Mouse (Mus musculus) cerebellum, adult 2 months (tissue): Measurements from ENCODE around the gene Glrx5. TPM values are rescaled to one million over a fixed set of nuclear protein-coding genes. Genes with fewer than 3 reads are reported as not detected.

Source experiments
- DNase-seq, 2 experiments: peaks; one replicate each; pipeline ENCODE4 v3.0.0; 2021
- H3K27ac ChIP-seq: fragments of 200-500 bp; 2 replicates; pipeline ENCODE4 v1.5.1; 2012; ENCODE audit warnings: low read length, control low read depth, inconsistent platforms; ENCODE audit not compliant: insufficient read depth
- H3K27me3 ChIP-seq: fragments of 200-500 bp; 2 replicates; pipeline ENCODE4 v1.6.1; 2012; ENCODE audit warnings: inconsistent platforms, mild to moderate bottlenecking, low read length, moderate library complexity; ENCODE audit not compliant: control insufficient read depth, insufficient read depth
- H3K4me1 ChIP-seq: fragments of 200-500 bp; 2 replicates; pipeline ENCODE4 v1.6.1; 2011; ENCODE audit warnings: low read length; ENCODE audit not compliant: control insufficient read depth, insufficient read depth
- H3K4me3 ChIP-seq: fragments of 200-500 bp; replicated peaks from 2 replicates; pipeline ENCODE3; 2011; ENCODE audit warnings: mild to moderate bottlenecking, low read depth, low read length, control low read depth; ENCODE audit not compliant: insufficient read depth
- CTCF ChIP-seq: fragments of 200-500 bp; IDR thresholded peaks from 2 replicates; pipeline ENCODE4 v1.5.1; 2011; ENCODE audit warnings: low read depth, mild to moderate bottlenecking, control low read depth, low read length, moderate library complexity, borderline replicate concordance; ENCODE audit not compliant: insufficient read depth
- POLR2A ChIP-seq: fragments of 200-500 bp; IDR thresholded peaks from 2 replicates; pipeline ENCODE4 v1.6.1; 2011; ENCODE audit warnings: low read length, control low read depth, borderline replicate concordance; ENCODE audit not compliant: insufficient read depth
- WGBS: fragments of 180-500 bp; shearing (Covaris S2); methylation state at CpG from one replicate; pipeline ENCODE4 v1.1.7; 2018; 5-methylcytosine and 5-hydroxymethylcytosine counted together
- polyA plus RNA-seq: library from polyadenylated mRNA; depleted of rRNA; stranded (reverse); fragments of >200 nt; gene quantifications from 2 replicates; pipeline ENCODE4 v1.2.3, GENCODE M21; 2012

The Glrx5 gene
- polyA plus RNA-seq, 1 experiment, result 101 TPM

DNA sequence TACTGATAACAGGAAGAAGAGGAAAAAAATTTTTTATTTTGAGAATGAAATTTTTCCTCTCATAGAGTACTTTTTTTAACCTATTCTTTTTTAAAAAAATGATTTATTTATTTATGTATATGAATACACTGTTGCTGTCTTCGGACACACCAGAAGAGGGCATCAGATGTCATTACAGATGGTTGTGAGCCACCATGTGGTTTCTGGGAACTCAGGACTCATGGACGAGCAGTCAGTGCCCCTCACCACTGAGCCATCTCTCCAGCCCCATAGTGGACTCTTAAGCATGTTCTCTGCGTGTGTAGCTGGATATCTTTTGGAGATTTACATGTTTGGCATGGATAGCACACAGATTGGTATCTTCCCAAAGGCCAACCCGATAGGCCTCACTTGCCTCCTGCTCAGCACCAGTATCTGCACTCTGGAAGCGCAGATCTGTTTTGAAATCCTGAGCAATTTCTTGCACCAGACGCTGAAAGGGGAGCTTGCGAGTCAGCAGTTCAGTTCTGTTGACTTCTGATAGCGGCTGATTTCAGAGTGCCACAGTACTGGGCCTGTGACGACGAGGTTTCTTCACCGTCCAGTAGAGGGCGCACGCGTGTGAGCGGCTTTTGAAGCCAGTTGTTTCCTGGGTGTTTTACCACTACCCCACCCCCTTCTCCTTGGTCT is 5.0 kb upstream of the Glrx5 start:
- Histone ChIP-seq H3K27me3 (no peaks in the 10 kb centered on the region), H3K4me1 (no peaks in the 10 kb centered on the region), H3K27ac (no peak overlapping the region), H3K4me3 (no peak overlapping the region)
- 44% methylated on average over 15 of the region's 15 CpGs for WGBS
- DNase-seq, result peak; percentile 35 to 41
- peak; percentile 58 for TF ChIP-seq CTCF
- TF ChIP-seq POLR2A, result no peak

DNA sequence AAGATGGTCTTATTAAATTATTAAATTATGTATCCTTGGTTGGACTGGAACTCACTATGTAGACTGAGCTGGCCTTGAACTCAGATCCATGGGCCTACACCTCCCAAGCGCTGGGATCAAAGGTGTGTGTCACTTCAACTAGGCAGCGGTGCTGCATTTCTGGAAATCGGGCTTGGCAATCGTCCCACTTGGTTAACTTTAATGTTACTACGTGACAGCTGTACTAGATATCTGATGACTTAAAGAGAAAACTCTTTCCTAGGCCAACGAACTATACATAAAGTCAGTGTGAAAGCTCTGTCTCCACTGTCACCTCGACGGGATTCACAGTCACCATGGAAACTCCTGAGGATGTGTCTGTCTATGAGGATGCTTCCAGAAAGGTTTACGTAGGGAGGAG is 2.6 kb upstream of the Glrx5 start:
- TF ChIP-seq POLR2A (no peak), CTCF (no peak)
- peaks cover 8% of the 10 kb centered on the region for H3K4me1 ChIP-seq
- no peak overlapping the region for H3K4me3 ChIP-seq
- H3K27ac ChIP-seq, result no peak overlapping the region
- H3K27me3 ChIP-seq, result no peaks in the 10 kb centered on the region
- DNase-seq, result no peak
- WGBS, result 73% methylated on average over 9 of the region's 9 CpGs

DNA sequence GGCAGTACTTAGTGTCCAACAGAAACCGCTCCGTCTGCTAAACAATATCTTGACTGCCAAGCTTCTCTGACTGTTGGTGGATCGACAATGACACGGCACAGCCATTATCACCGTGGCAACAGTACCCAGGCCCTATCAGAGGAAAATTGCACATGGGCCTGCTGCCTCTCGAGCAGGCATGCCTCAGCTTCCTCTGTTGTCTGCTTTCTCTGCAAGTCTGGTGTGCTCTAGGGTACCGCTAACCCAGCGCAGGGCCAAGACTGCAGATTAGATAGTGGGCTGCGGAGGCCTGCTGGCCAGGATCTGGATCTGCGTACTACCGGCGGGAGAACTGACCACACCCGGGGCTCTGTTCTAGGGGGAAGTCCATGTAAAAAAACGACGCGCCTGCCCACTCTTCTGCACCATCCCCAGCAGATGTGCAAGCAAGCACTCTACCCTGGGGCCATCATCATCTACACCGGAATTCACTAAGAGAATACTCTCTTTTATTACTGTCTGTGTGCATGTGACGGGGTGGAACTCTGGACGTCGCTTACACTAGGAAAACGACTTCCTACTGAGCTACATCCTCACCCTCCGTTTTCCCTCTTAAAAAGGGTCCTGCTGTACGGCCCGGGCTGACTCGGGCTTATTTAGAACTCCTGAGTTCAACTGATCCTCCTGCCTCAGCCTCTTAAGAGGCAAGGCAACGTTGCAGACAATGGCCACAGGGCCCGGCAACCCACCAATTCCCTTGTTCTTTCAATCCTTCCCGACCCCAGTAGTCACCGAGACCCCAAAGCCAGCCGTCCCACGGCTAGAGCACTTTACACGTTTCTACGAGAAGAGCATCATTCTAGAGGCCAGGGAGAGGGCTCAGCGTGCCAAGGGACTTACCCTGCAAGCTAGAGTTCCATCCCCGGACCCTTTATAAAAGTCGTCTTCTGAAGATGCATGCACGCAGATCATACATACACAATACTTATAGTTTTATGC is 1.1 kb upstream of the Glrx5 start:
- Histone ChIP-seq H3K4me3 (peak overlapping the region; percentile 85), H3K27me3 (no peaks in the 10 kb centered on the region), H3K27ac (0 out of 2 replicates have a peak overlapping the region, but pooled peaks have one; percentile 36), H3K4me1 (peaks cover 15% of the 10 kb centered on the region)
- 3% methylated on average over 37 of the region's 37 CpGs for WGBS
- TF ChIP-seq CTCF (no peak), POLR2A (no peak)
- peak in 1 of 2 experiments; percentile 36 for DNase-seq

DNA sequence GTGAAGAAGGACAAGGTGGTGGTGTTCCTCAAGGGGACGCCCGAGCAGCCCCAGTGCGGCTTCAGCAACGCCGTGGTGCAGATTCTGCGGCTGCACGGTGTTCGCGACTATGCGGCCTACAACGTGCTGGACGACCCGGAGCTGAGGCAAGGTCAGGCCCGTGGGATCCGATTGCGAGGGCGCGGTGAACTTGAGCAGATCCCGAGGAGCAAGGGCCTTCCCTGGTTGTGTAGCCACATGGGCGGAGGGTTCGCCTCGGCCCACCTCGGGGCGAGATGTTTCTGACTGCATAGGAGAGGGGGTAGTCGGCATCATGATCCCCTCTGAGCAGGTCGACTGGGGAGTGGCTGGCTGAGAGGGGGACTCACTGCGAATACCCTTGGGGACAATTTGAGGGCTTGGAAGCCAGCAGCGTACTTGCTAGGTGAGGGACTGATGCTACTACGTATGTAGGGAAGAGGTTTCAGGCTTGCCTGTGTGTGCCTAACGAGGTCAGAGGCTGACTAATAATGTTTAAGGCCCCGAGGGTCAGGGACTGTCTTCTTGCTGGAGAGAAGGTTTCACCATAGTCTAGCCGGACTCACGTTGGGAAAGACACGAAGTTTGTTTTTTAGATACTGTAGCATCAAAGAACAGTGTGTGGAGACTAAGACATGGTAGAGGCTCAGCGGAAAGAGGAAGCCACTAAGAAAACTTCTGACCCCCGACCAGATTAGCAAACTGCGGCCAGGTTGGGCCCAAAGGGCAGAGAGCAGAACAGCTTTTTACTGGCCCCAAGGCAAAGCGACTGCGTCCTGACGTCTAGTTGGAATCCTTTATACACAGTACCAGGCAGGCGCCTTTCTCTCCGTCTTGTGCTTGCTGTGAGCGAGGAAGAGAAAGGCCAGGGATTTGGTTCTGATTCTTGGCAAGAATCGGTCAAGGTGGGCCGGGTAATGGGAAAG is 616 bp downstream of the Glrx5 start:
- H3K27me3 ChIP-seq, result no peaks in the 10 kb centered on the region
- H3K27ac ChIP-seq, result 0 out of 2 replicates have a peak overlapping the region, but pooled peaks have one; percentile 15
- TF ChIP-seq POLR2A (no peak), CTCF (no peak)
- WGBS, result 1% methylated on average over 45 of the region's 45 CpGs
- peaks cover 15% of the 10 kb centered on the region for H3K4me1 ChIP-seq
- DNase-seq, result no peak
- H3K4me3 ChIP-seq, result peak overlapping the region; percentile 65

DNA sequence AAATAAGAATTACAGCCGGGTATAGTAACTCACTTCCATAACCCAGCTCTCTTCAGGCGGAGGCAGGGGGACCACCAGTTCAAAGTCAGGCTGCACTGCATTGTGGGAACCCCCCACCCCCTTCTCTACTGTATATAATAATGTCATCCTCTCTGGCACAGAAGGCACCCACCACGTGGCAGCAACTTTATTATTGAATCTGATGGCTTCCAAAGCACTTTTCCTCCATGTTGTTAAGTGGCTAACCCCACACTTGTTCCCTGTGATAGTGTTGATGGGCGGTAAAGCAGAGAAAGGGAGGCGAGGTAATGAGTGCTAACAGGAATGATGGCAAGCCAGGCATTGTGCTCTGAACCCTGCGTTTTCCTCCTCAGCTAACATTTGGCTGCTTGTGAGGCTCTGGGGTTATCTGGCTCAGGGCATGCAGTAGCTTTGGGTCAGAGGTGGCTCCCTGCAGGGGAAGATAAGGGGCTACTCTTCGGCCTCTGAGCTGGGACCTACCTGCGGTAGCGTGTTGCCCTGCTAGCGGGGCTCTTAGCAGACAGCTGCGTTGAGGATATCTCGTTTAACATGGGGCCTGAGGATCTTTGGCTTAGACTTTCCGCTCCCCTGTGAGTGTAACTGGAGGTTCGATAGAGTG is 1.8 kb downstream of the Glrx5 start:
- 61% methylated on average over 14 of the region's 14 CpGs for WGBS
- TF ChIP-seq CTCF, result no peak
- TF ChIP-seq POLR2A, result no peak
- Histone ChIP-seq H3K4me1 (peaks cover 15% of the 10 kb centered on the region), H3K4me3 (no peak overlapping the region), H3K27me3 (no peaks in the 10 kb centered on the region), H3K27ac (no peak overlapping the region)
- no peak for DNase-seq

DNA sequence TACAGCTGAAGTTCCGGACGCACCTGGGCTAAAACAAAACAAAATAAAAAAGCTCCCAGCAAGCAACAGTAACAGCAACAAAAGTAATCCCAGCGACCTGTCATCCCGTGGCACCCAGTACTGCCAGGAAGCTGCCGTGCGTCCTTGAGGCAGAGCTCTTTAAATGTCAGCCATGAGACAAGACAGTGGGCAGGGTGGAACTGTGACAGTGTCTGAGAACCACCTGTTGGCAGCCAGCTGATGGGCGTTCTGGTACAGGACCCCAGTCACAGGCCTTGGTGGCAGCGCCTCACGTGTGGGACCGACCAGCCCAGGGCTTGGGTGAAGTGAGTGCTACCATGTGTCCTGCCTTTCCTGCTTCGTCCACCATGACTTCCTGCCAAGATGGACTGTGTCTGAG is 5.7 kb downstream of the Glrx5 start:
- peaks cover 19% of the 10 kb centered on the region for H3K4me1 ChIP-seq
- H3K27ac ChIP-seq, result no peak overlapping the region
- H3K27me3 ChIP-seq, result no peaks in the 10 kb centered on the region
- no peak overlapping the region for H3K4me3 ChIP-seq
- DNase-seq, result no peak
- 87% methylated on average over 11 of the region's 11 CpGs for WGBS
- no peak for TF ChIP-seq POLR2A
- TF ChIP-seq CTCF, result no peak

DNA sequence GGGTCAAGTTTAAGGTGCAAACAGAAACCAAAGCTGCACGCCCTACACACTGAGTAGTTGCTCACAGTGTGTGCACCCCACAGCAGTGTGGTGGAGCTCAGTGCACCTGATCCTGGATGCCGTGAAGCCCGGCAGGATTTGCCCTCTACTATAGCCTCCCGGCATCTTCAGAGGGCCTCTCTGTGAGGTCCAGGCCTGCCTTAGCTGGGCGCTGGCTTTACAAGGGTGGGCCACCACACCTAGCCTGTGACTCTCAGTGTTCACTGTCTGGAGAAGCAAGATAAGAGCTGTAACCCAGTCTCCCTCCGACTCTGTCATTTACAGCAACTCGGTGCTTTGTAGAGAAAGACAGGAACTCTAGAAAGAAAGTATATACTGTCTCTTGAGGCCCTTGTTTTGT is 6.4 kb downstream of the Glrx5 start:
- DNase-seq, result no peak
- H3K4me1 ChIP-seq, result peaks cover 19% of the 10 kb centered on the region
- H3K4me3 ChIP-seq, result no peak overlapping the region
- WGBS, result 87% methylated on average over 7 of the region's 7 CpGs
- no peak for TF ChIP-seq CTCF
- no peak for TF ChIP-seq POLR2A
- no peaks in the 10 kb centered on the region for H3K27me3 ChIP-seq
- H3K27ac ChIP-seq, result no peak overlapping the region
